Mouse (Mus musculus): ENCODE results near the gene Tes3-ps.

DNA sequence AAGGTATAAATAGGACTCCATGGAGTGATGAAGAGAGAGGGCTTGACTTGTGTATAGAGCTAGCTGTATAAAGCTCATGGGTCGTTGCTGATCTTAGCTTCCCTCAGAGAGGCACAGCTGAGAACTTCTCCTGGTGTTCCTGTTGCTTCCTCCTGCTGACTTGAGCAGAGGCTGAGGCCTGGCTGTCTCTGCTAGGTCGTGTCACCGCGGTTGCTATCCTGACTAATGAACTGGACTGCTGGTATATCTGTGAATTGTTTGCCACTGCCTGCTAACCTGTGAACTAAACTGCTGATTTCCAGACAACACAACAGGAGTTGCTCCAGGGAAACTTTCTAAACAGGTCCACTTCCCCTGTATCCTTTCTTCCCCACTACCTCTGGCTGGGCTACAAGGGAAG, 22.8 kb upstream of the Tes3-ps start:
- TF ChIP-seq CTCF (conservative IDR thresholded peaks at IDR 0.05; ENCODE audit: insufficient read depth, insufficient read length, low read depth, low read length) (no peak), POLR2A (IDR thresholded peaks at IDR 0.05; ENCODE audit: low read depth, low read length) (no peak)

Measured in kidney, adult 2 months (tissue).